Mouse (Mus musculus): ENCODE data around the gene Gfi1.

Gfi1 gene

GRCm38 (mm10) chr5:107684380-107684779 is 41.5 kb downstream of the Gfi1 start:
- peaks cover 6% of the 10 kb centered on the region for H3K4me1 ChIP-seq (replicated peaks; ENCODE audit: low read depth, low read length)
- peaks cover 55% of the 10 kb centered on the region for H3K27me3 ChIP-seq (ENCODE audit: insufficient read depth, low read length)
- peaks cover 26% of the 10 kb centered on the region for H3K9me3 ChIP-seq (ENCODE audit: low read length)
- TF ChIP-seq NANOG (IDR thresholded peaks at IDR 0.05; ENCODE audit: borderline replicate concordance, low read length) (no peak), POU5F1 (IDR thresholded peaks at IDR 0.05; ENCODE audit: borderline replicate concordance, low read length) (no peak), CTCF (conservative IDR thresholded peaks at IDR 0.05; ENCODE audit: low read length) (no peak)
- H3K4me3 ChIP-seq (replicated peaks; ENCODE audit: low read length), result no peak overlapping the region
- H3K36me3 ChIP-seq (ENCODE audit: insufficient read depth, low read length), result no peaks in the 10 kb centered on the region

GRCm38 (mm10) chr5:107681300-107681699 is 44.5 kb downstream of the Gfi1 start:
- TF ChIP-seq NANOG (IDR thresholded peaks at IDR 0.05; ENCODE audit: borderline replicate concordance, low read length), result no peak
- TF ChIP-seq POU5F1 (IDR thresholded peaks at IDR 0.05; ENCODE audit: borderline replicate concordance, low read length), result no peak
- no peak for TF ChIP-seq CTCF (conservative IDR thresholded peaks at IDR 0.05; ENCODE audit: low read length)
- Histone ChIP-seq H3K27me3 (ENCODE audit: insufficient read depth, low read length) (peaks cover 32% of the 10 kb centered on the region), H3K36me3 (ENCODE audit: insufficient read depth, low read length) (no peaks in the 10 kb centered on the region), H3K9me3 (ENCODE audit: low read length) (peaks cover 14% of the 10 kb centered on the region), H3K4me1 (replicated peaks; ENCODE audit: low read depth, low read length) (no peaks in the 10 kb centered on the region), H3K4me3 (replicated peaks; ENCODE audit: low read length) (no peak overlapping the region)

DNA sequence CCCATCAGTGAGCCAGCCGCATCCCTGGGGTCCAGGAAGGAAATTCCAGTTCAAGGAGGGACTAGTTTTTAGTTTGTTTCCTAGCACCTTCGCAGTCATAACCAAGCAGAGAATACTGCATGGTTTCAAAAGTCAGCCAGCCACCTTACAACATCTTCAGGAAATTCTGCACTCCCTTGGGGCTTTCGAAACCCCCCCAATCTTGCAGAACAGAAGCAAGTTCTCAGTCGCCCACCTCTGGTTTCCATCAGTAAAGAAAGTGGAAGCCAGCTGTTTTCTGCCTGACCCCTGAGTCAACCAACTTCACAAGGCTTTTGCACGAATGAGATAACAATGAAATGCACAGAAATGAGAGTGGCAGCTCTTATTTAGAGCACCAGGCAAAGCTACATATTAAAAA is 47.4 kb downstream of the Gfi1 start:
- TF ChIP-seq NANOG (IDR thresholded peaks at IDR 0.05; ENCODE audit: borderline replicate concordance, low read length) (no peak), POU5F1 (IDR thresholded peaks at IDR 0.05; ENCODE audit: borderline replicate concordance, low read length) (no peak), CTCF (conservative IDR thresholded peaks at IDR 0.05; ENCODE audit: low read length) (no peak)
- Histone ChIP-seq H3K27me3 (ENCODE audit: insufficient read depth, low read length) (peaks cover 21% of the 10 kb centered on the region), H3K9me3 (ENCODE audit: low read length) (no peaks in the 10 kb centered on the region), H3K4me1 (replicated peaks; ENCODE audit: low read depth, low read length) (no peaks in the 10 kb centered on the region), H3K4me3 (replicated peaks; ENCODE audit: low read length) (no peak overlapping the region), H3K36me3 (ENCODE audit: insufficient read depth, low read length) (no peaks in the 10 kb centered on the region)
